Mouse (Mus musculus) hindbrain, embryonic 11.5 days (tissue): ENCODE data around the gene Apoc2. TPM values are rescaled to one million over a fixed set of nuclear protein-coding genes. Genes with fewer than 3 reads are reported as not detected.
A peak's percentile ranks its signal among the peaks of the same experiment; 100 is the strongest.

Experiments
- ATAC-seq: fragments of 200-750 bp; cut with Nextera tagmentation; 2 replicates; pipeline ENCODE4 v1.8.0; 2017; ENCODE audit warnings: mild to moderate bottlenecking, moderate TSS enrichment, moderate library complexity; ENCODE audit not compliant: low FRiP score
- DNase-seq: peaks from one replicate; pipeline ENCODE4 v3.0.0-alpha.2; 2015; ENCODE audit warnings: low spot score
- H3K27ac ChIP-seq: fragments of 300-500 bp; sonication (generic); 2 replicates; pipeline ENCODE4 v1.5.1; 2014; ENCODE audit warnings: mild to moderate bottlenecking, low read depth, low read length
- H3K27me3 ChIP-seq: fragments of 300-500 bp; sonication (generic); 2 replicates; pipeline ENCODE4 v1.6.1; 2014; ENCODE audit warnings: mild to moderate bottlenecking, low read length, moderate library complexity, mixed read lengths; ENCODE audit not compliant: control insufficient read depth, insufficient read depth
- H3K36me3 ChIP-seq: fragments of 300-500 bp; sonication (generic); 2 replicates; pipeline ENCODE4 v1.6.1; 2014; ENCODE audit warnings: mild to moderate bottlenecking, low read length, moderate library complexity, mixed read lengths; ENCODE audit not compliant: control insufficient read depth, insufficient read depth
- H3K4me1 ChIP-seq: fragments of 300-500 bp; sonication (generic); replicated peaks from 2 replicates; pipeline ENCODE4 v1.6.1; 2014; ENCODE audit warnings: low read length, mixed read lengths; ENCODE audit not compliant: control insufficient read depth, insufficient read depth
- H3K4me2 ChIP-seq: fragments of 300-500 bp; sonication (generic); replicated peaks from 2 replicates; pipeline ENCODE4 v1.6.1; 2014; ENCODE audit warnings: mild to moderate bottlenecking, low read depth, low read length
- H3K4me3 ChIP-seq: fragments of 300-500 bp; sonication (generic); 2 replicates; pipeline ENCODE4 v1.5.1; 2014; ENCODE audit warnings: low read depth, low read length
- H3K9ac ChIP-seq: fragments of 300-500 bp; sonication (generic); 2 replicates; pipeline ENCODE4 v1.6.1; 2014; ENCODE audit warnings: low read depth, low read length
- H3K9me3 ChIP-seq: fragments of 300-500 bp; sonication (generic); 2 replicates; pipeline ENCODE4 v1.6.1; 2016; ENCODE audit warnings: low read length; ENCODE audit not compliant: control insufficient read depth
- WGBS: fragments of 180-500 bp; shearing (Covaris S2); extraction: QIAGEN DNeasy Blood & Tissue Kit; methylation state at CpG from one replicate; pipeline ENCODE4 v1.1.7; 2014; 5-methylcytosine and 5-hydroxymethylcytosine counted together
- polyA plus RNA-seq: library from polyadenylated mRNA; unstranded; fragments of >200 nt; fragmentation: Nextera tagmentation; extraction: Ambion mirVana; gene quantifications from 2 replicates; pipeline ENCODE4 v1.2.1, GENCODE M21; 2014

Apoc2 gene
- polyA plus RNA-seq, 1 experiment from 2014 or later, result not detected

DNA sequence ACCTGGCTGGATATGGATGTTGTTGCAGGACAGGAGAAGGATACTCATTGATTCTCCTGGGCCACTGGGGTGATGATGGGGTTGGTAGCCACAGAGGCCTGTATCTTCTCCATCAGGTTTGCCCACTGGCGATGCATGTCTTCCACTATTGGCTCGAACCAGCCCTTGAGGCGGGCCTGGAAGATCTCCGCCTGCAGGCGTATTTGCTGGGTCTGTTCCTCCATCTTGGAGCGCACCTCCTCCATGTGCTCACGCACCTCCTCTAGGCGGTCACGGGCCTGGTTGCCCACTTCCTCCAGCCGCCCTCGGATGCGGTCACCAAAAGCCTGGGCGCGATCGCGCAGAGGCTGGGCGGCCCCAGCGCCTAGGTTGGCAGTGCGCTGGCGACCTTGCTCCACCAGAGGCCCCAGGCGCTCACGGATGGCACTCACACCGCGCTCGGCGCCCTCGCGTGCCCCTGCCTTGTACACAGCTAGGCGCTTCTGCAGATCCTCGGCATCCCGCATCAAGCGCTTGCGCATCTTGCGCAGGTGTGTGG, 18.7 kb upstream of the Apoc2 start:
- ATAC-seq (no peak), DNase-seq (no peak)
- Histone ChIP-seq H3K4me3 (no peak overlapping the region), H3K9me3 (no peaks in the 10 kb centered on the region), H3K27ac (no peak overlapping the region), H3K4me1 (peaks cover 3% of the 10 kb centered on the region; the same call in 1 of the 2 replicates), H3K36me3 (peaks cover 6% of the 10 kb centered on the region; the same call in 1 of the 2 replicates), H3K27me3 (no peaks in the 10 kb centered on the region), H3K9ac (no peak overlapping the region), H3K4me2 (no peak overlapping the region)
- 93% methylated on average over 34 of the region's 34 CpGs for WGBS

DNA sequence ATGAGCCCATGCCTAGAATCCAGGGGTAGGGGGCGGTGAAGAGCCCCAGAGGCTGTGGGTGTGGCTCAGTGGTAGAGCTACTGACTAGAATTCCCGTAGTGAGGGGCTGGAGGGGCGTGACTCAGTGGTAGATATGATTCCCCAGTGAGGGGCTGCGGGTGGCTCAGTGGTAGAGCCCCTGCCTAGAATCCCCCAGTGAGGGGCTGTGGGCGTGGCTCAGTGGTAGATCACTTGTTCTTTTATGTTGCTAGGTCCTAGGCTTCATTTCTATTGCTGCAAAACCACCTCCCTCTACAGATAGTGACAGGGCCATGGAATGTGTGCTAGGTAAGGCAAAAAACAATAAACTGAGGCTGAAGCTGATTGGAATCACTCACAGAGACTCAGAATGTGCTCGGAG, 18.1 kb upstream of the Apoc2 start:
- DNase-seq (no peak), ATAC-seq (no peak)
- H3K4me3 ChIP-seq, result no peak overlapping the region
- H3K27me3 ChIP-seq, result no peaks in the 10 kb centered on the region
- WGBS, result 83% methylated on average over 6 of the region's 6 CpGs
- peaks cover 6% of the 10 kb centered on the region; the same call in 1 of the 2 replicates for H3K36me3 ChIP-seq
- H3K4me2 ChIP-seq, result no peak overlapping the region
- H3K9ac ChIP-seq, result no peak overlapping the region
- H3K4me1 ChIP-seq, result peaks cover 3% of the 10 kb centered on the region; the same call in 1 of the 2 replicates
- no peak overlapping the region for H3K27ac ChIP-seq
- no peaks in the 10 kb centered on the region for H3K9me3 ChIP-seq

DNA sequence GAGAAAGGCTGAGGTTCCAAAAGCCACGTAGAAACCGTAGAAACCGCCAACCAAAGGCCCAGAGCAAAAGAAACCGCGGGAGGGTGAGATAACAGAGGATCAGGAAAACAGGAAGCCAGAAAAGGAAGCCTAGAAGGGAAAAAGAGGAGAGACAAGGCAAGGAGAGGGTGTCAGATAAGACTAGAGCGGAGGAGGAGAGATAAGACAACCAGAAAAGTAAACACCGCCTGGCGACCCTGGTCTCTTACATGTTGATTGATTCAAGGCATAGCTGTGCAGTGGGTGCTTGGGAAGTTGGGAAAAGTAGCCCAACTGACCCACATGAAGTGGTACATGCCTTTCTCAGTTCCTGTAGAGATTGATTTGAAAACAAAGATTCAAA, 17.5 kb upstream of the Apoc2 start:
- H3K36me3 ChIP-seq, result peaks cover 6% of the 10 kb centered on the region; the same call in 1 of the 2 replicates

DNA sequence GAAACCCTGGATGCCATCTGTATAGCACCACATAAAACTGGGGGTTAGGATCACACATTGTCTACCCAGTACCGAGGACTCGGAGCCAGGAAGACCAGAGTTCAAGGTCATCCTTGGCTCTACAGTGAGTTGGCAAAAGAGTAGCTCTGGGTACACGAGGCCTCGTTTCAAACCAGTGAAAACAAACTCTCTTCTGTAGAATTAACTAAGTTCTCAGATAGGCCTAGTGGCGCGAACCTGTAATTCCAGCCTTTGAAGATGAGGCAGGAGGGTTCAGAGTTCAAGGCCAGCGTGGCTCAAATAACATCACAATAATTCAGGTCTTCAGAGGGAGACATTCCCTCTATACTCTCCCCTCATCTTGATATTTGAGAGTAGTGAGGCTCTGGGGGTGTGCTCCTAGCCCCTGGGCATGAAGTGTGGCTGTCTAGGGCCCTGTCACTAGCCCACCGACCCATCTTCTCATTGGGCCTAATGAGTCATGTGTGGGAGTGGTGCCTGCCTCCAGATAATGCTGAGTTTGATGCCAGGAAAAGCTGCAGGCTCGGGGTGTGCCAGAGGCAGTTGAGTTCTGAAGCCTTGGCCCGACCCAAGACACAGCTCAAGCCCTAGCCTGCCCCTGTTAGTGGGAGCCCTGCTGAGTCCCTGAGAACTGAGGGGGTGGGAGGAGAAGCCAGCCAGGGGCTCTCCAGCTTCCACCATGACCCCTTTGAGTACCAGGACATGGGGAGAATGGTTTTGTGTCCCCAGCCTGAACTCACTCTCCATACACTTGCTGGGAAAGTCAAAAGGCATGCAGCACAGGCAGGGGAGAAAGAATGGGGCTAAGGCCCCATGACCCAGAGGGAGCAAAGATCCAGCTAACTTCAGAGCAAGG, 16.8 kb upstream of the Apoc2 start:
- Histone ChIP-seq H3K36me3 (peaks cover 6% of the 10 kb centered on the region; the same call in 1 of the 2 replicates), H3K27ac (no peak overlapping the region), H3K9me3 (no peaks in the 10 kb centered on the region), H3K27me3 (no peaks in the 10 kb centered on the region), H3K4me1 (peaks cover 3% of the 10 kb centered on the region; the same call in 1 of the 2 replicates), H3K9ac (no peak overlapping the region), H3K4me2 (no peak overlapping the region), H3K4me3 (no peak overlapping the region)
- no peak for ATAC-seq
- DNase-seq, result no peak
- 84% methylated on average over 10 of the region's 10 CpGs for WGBS

More for the DNA sequence above, 17.5 kb upstream of the Apoc2 start:
- no peaks in the 10 kb centered on the region for H3K9me3 ChIP-seq
- peaks cover 3% of the 10 kb centered on the region; the same call in 1 of the 2 replicates for H3K4me1 ChIP-seq
- H3K4me2 ChIP-seq, result no peak overlapping the region
- 51% methylated on average over 8 of the region's 8 CpGs for WGBS
- ATAC-seq, result no peak
- no peak overlapping the region for H3K27ac ChIP-seq
- H3K4me3 ChIP-seq, result no peak overlapping the region
- DNase-seq, result no peak
- H3K9ac ChIP-seq, result no peak overlapping the region
- H3K27me3 ChIP-seq, result no peaks in the 10 kb centered on the region

DNA sequence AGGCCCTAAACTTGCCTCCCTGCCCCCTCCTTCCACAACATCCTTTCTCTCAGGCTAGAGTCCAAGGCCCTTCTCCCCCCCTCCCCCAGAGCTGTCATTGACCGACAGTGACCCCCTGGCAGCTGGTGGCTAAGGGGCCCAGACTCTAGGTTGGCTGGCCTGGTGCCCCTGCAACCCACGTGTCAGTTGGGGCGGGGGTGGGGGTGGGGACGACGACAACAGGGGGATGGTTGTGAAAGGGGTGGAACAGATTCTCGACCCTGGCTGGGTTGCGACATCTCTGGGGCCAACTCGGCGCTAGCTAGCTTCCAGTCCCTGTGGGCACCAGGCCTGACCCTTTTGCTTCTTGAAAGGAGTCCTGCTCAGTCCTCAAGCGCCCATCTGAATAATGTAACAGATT, 15.7 kb upstream of the Apoc2 start:
- Histone ChIP-seq H3K9ac (no peak overlapping the region), H3K4me1 (no peaks in the 10 kb centered on the region; the same call in 1 of the 2 replicates), H3K4me3 (no peak overlapping the region), H3K27ac (no peak overlapping the region), H3K9me3 (no peaks in the 10 kb centered on the region), H3K27me3 (no peaks in the 10 kb centered on the region), H3K4me2 (no peak overlapping the region), H3K36me3 (peaks cover 6% of the 10 kb centered on the region; the same call in 1 of the 2 replicates)
- 26% methylated on average over 10 of the region's 10 CpGs for WGBS
- DNase-seq (no peak), ATAC-seq (0 out of 2 replicates have a peak, but pooled peaks have one; percentile 17)

DNA sequence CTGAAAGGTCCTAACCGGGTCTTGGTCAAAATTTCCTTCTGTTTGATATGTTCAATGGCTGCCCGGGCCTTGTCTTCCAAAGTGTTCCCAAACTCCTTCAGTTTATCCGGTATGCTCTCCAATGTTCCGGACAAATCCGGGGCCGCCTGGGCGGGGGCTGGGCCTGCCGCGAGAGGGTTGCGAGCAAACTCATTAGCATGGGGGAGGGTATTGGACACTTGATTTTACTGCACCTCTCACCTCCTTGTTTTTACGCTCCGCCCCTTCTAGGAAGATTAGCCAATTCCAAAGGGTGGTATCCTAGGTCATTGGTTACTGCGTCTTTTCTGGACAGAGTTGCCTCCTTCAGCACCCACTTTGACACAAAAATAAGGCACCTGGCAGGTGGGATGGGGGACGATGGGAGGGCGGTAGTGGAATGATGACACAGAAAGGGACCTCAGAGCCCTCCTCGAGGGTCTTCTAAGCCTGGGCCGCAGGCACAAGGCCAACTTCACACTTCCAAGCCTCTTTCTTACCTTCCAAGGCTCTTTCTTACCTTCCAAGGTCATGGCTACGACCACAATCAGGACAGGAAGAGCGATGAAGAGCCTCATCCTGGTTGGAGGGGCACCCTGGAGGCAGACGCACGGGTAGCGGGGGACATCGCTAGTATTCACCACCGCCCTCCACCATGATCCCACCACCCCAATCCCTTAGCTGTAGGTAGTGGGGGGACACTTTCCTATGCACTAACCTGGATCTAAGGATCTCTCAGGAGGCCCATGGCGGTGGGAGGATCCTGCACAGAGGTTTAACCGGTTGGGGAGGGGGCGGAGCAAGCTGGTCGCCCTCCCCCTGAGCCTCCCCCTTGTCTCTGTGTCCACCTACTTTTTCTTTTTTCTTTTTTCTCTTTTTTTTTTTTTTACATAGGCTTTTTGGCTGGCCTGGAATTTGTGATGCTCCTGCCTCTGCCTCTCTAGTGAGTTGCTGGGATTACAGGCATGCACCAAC, 14.4 kb upstream of the Apoc2 start, which contains the start of gene Apoc1:
Gene Apoc1, minus strand, starts transcription at position 788 of the 993 bp plus-strand sequence.
- DNase-seq (no peak), ATAC-seq (no peak)
- Histone ChIP-seq H3K27me3 (no peaks in the 10 kb centered on the region), H3K36me3 (peaks cover 6% of the 10 kb centered on the region; the same call in 1 of the 2 replicates), H3K4me3 (no peak within 1 kb of the TSS), H3K4me1 (no peaks in the 10 kb centered on the region; the same call in 1 of the 2 replicates), H3K9ac (no peak within 1 kb of the TSS), H3K27ac (no peak within 1 kb of the TSS), H3K4me2 (no peak within 1 kb of the TSS), H3K9me3 (no peaks in the 10 kb centered on the region)
- WGBS, result 52% methylated on average over 28 of the region's 28 CpGs

DNA sequence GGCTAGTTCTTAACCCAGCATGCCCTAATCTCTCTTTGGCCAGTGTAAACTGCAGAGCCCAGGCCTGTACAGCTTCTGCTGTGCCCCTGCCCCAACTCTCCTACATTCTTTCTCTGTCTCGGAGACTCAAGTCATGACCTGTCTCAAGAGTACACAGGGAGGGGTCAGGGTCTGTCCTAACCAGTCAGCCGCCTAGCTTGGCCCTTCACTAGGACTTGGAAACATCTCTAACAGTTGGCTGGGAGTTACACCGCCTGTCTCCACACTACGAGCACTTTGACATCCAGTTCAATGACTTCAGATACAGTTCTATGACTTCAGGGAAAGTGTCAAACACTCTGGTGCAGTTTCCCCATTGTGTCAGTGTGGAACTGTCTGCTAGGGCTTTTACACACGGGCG, 13.7 kb upstream of the Apoc2 start:
- WGBS, result 80% methylated on average over 6 of the region's 6 CpGs
- no peak for ATAC-seq
- no peak overlapping the region for H3K4me3 ChIP-seq

DNA sequence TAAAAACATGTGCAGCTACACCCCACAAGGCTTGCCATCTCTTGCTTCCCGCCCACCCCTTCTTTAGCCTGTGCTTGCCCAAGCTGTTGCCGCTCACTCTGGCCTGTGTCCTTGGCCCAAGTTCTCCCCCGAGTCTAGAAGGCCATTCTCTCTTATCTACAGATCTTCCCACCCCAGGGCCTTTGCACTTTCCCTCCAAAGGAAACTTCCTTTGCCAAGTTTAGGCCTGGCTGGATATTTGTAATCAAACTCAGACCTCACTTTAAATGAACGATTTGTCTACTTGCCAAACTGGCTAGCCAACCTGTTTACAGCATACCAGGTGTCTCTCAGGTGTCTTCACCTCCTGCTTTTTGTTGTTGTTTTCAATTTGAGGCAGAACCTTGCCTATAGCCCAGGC, 13.1 kb upstream of the Apoc2 start:
- Histone ChIP-seq H3K9ac (no peak overlapping the region), H3K4me3 (no peak overlapping the region), H3K4me2 (no peak overlapping the region), H3K9me3 (no peaks in the 10 kb centered on the region), H3K36me3 (no peaks in the 10 kb centered on the region), H3K4me1 (no peaks in the 10 kb centered on the region; the same call in 1 of the 2 replicates), H3K27ac (no peak overlapping the region), H3K27me3 (no peaks in the 10 kb centered on the region)
- DNase-seq (no peak), ATAC-seq (no peak)
- 94% methylated on average over 4 of the region's 4 CpGs for WGBS

More for the DNA sequence above, 13.7 kb upstream of the Apoc2 start:
- H3K4me2 ChIP-seq, result no peak overlapping the region
- no peak overlapping the region for H3K9ac ChIP-seq
- peaks cover 4% of the 10 kb centered on the region; the same call in 1 of the 2 replicates for H3K36me3 ChIP-seq
- no peaks in the 10 kb centered on the region; the same call in 1 of the 2 replicates for H3K4me1 ChIP-seq
- DNase-seq, result no peak
- no peak overlapping the region for H3K27ac ChIP-seq
- no peaks in the 10 kb centered on the region for H3K27me3 ChIP-seq
- H3K9me3 ChIP-seq, result no peaks in the 10 kb centered on the region
